Mouse (Mus musculus) gastrocnemius, adult 2 months (tissue): Measurements from ENCODE around the gene Col4a1. TPM values are rescaled to one million over a fixed set of nuclear protein-coding genes. Genes with fewer than 3 reads are reported as not detected.

Experiments used
- DNase-seq: peaks from one replicate; pipeline ENCODE4 v3.0.0; 2022
- H3K27ac ChIP-seq: fragments of 200-600 bp; 2 replicates; pipeline ENCODE4 v1.8.1; 2022; ENCODE audit warnings: mild to moderate bottlenecking
- H3K4me3 ChIP-seq: fragments of 200-600 bp; 2 replicates; pipeline ENCODE4 v1.8.1; 2022; ENCODE audit warnings: mild to moderate bottlenecking, moderate library complexity
- CTCF ChIP-seq: fragments of 200-600 bp; IDR thresholded peaks from 2 replicates; pipeline ENCODE4 v1.8.1; 2022; ENCODE audit warnings: antibody characterized with exemption, mild to moderate bottlenecking, moderate library complexity
- intact Hi-C: fragments of 180-260 bp; cut with DNase I; formaldehyde crosslinking; loops from one replicate; pipeline ENCODE4 v1.15.1; 2025
- total RNA-seq, 2 experiments: library from RNA; stranded (reverse); gene quantifications; 2 replicates each; pipeline ENCODE4 v1.2.3; 2021

Gene Col4a1
- total RNA-seq, 2 experiments from 2014 or later: 73.3 to 117 TPM

- intact Hi-C loops: no loop called here
- TF ChIP-seq CTCF: no peak
- DNase-seq: no peak
- Histone ChIP-seq H3K27ac (peak overlapping the region; percentile 85), H3K4me3 (no peak overlapping the region)
Observed at GRCm38 (mm10) chr8:11268753-11269152, 43.9 kb downstream of the Col4a1 start.

DNA sequence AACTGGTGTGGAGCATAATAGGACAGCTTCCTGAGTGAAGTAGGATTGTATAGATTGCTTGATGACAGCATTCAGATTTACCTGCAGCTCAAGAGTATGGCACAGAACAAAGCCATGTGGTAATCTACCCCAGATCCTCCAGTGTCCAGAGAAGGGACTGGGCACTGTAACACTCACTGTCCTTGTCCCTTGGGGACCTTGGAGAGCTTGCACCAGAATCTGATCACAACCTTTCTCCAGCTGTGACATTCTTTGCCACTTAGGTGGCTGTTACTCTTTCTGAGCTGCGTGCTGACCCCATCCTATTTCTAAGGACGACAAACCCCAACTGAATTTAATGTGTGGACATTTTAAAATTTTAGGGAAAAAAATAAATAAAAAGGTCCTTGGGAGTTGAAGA, 46.2 kb downstream of the Col4a1 start:
- no peak for DNase-seq
- intact Hi-C loops: no loop called here
- no peak overlapping the region for H3K4me3 ChIP-seq
- H3K27ac ChIP-seq: peak overlapping the region; percentile 49; the same call in 1 of the 2 replicates
- no peak for TF ChIP-seq CTCF

DNA sequence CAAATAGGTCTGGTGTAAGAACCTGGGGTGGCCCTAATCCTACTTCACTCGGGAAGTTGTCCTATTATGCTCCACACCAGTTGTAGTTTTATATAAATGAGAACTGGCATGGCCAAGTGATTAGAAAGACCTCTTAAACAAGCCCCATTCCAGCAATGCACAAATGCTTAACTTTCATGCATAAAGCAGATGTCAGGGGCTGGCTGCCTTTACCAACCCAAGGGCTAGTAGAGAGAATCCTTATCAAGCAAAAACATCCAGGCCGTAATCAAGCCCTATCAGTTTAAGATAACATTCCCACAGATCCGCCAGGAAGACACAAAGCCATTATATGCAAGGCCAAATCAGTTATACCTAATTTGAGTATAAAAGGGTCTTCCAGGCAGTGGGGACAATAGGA, 46.7 kb downstream of the Col4a1 start:
- DNase-seq: no peak
- intact Hi-C loops: no loop called here

GRCm38 (mm10) chr8:11263848-11264247, 48.8 kb downstream of the Col4a1 start:
- DNase-seq: no peak
- TF ChIP-seq CTCF: no peak
- Histone ChIP-seq H3K27ac (peak overlapping the region; percentile 75), H3K4me3 (no peak overlapping the region)
- intact Hi-C loops: loop anchor here (5.0 kb wide), 1 partner anchor 48 kb away; the partner anchor contains the start of genes Col4a1 and Col4a2

More for the DNA sequence above, 46.7 kb downstream of the Col4a1 start:
- H3K4me3 ChIP-seq: no peak overlapping the region
- H3K27ac ChIP-seq: peak overlapping the region; percentile 49
- no peak for TF ChIP-seq CTCF

DNA sequence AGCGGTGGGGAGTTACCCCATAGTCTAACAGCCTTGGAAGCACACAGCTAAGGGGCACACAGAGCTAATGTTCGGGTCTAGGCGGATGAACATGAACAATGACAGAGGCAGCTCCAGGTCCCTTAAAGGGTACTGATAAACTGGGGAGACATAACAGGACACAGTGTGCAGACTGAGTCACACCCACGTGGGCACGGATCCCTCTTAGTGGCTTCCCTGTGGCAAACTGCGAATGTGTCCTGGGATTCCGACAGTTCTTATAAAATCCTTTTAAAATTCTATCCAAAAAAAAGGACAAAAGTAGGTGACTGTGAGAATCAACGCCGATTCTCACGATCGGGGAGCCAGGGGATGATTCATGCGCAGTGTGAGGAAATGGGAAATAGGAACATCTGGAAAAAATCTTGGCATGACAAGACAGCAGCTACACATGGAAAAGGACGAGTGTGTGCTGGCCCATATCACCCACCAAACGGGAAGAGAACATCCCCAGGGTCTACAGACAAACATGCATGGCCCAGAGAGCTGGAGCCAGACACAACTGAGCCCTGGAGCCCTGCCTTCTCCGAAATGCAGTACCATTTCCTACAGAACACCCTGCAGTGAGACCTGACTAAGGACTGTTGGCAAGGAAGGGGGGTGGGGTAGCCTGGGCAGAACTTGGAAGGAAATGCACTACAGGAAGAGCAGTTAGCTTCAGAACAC, 50.4 kb downstream of the Col4a1 start:
- Histone ChIP-seq H3K4me3 (no peak overlapping the region; the same call in none of the 2 replicates), H3K27ac (peak overlapping the region; percentile 75)
- intact Hi-C loops: loop anchor here (5.0 kb wide), 1 partner anchor 50 kb away; the partner anchor contains the start of genes Col4a1 and Col4a2
- peak; percentile 70 for DNase-seq
- no peak for TF ChIP-seq CTCF

- Histone ChIP-seq H3K27ac (peak overlapping the region; percentile 75), H3K4me3 (no peak overlapping the region)
- intact Hi-C loops: loop anchor here (5.0 kb wide), 1 partner anchor 52 kb away; the partner anchor contains the start of genes Col4a1 and Col4a2
- TF ChIP-seq CTCF: no peak
- no peak for DNase-seq
Observed at GRCm38 (mm10) chr8:11259832-11260615, 52.6 kb downstream of the Col4a1 start.

- peak overlapping the region; percentile 75 for H3K27ac ChIP-seq
- no peak for TF ChIP-seq CTCF
- intact Hi-C loops: no loop called here
- DNase-seq: no peak
- no peak overlapping the region for H3K4me3 ChIP-seq
Observed at GRCm38 (mm10) chr8:11258517-11259136, 54.0 kb downstream of the Col4a1 start.

- no peak for TF ChIP-seq CTCF
- DNase-seq: no peak
- H3K4me3 ChIP-seq: no peak overlapping the region
- intact Hi-C loops: no loop called here
- peak overlapping the region; percentile 75 for H3K27ac ChIP-seq
Observed at GRCm38 (mm10) chr8:11257079-11258017, 55.3 kb downstream of the Col4a1 start.

DNA sequence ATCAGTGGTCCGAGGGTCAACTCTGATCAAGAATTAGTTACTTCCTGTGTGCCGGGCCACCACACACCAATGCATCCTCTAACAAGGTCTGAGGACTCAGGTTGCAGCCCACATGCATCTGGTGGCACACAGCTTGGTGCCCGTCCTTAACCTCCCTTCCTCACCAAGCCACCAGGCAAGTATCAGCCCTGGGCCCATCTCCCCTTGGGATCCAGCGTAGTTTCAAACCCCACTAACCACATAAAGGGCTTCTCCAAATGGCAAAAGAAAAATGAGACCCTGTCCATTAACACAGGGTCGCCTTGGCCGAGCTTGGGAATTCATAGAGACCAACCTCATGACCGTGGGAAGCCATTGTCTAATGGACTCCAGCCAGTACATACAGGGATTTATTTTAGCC, 56.2 kb downstream of the Col4a1 start:
- DNase-seq: no peak
- peak overlapping the region; percentile 54 for H3K27ac ChIP-seq
- intact Hi-C loops: no loop called here

DNA sequence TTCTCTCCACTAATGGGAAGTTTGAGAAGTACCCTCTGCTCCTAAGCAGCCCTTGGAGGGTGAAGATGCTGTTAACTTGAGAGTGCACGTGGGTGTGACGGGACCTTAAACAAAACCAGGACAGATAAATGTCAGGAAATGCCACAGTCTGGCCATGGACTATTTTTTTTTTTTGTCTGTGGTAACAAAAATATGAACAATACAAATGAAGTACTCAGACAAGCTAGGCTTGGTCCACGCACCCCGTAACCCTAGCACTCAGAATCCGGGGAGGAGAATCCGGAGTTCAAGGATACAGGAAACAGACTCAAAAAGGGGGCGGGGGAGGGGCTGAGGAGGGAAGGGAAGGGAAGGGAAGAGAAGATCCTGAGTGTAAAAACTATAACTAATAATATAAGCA, 56.9 kb downstream of the Col4a1 start:
- no peak for DNase-seq
- H3K4me3 ChIP-seq: no peak overlapping the region
- peak overlapping the region; percentile 54 for H3K27ac ChIP-seq
- TF ChIP-seq CTCF: no peak
- intact Hi-C loops: no loop called here

More for the DNA sequence above, 56.2 kb downstream of the Col4a1 start:
- no peak for TF ChIP-seq CTCF
- H3K4me3 ChIP-seq: no peak overlapping the region

GRCm38 (mm10) chr8:11254914-11255530, 57.6 kb downstream of the Col4a1 start:
- TF ChIP-seq CTCF: no peak
- H3K27ac ChIP-seq: peak overlapping the region; percentile 25
- H3K4me3 ChIP-seq: no peak overlapping the region
- intact Hi-C loops: no loop called here
- no peak for DNase-seq

GRCm38 (mm10) chr8:11254510-11254909, 58.1 kb downstream of the Col4a1 start:
- no peak for TF ChIP-seq CTCF
- no peak for DNase-seq
- peak overlapping the region; percentile 25; the same call in 1 of the 2 replicates for H3K27ac ChIP-seq
- intact Hi-C loops: no loop called here
- no peak overlapping the region for H3K4me3 ChIP-seq
